Mouse (Mus musculus): ENCODE measurements at regions not wholly inside any gene's neighbourhood (a gene's known extent, or its start where the extent isn't known, plus 50 kb on each side); places are given as distances from the start of the nearest gene placed in this dataset.

DNA sequence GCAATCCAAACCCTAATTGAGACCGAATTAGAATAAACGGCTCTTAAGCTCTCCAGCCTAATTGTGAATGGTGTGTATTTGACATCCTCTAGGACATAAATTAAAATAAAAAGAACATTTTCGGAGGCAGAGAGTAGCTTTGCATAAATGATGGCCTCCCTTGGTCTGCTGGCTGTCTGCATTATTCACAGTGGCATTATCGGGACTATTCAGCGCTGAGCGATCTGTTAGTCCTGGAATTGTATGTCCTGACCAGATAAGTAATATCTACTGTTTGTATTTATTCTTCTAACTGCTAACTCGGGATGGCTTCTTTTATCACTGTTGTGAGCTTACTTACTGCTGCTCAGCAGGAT is 299.6 kb downstream of the Chl1 start:
- no peak for DNase-seq (ENCODE audit: low read depth, low spot score)

DNA sequence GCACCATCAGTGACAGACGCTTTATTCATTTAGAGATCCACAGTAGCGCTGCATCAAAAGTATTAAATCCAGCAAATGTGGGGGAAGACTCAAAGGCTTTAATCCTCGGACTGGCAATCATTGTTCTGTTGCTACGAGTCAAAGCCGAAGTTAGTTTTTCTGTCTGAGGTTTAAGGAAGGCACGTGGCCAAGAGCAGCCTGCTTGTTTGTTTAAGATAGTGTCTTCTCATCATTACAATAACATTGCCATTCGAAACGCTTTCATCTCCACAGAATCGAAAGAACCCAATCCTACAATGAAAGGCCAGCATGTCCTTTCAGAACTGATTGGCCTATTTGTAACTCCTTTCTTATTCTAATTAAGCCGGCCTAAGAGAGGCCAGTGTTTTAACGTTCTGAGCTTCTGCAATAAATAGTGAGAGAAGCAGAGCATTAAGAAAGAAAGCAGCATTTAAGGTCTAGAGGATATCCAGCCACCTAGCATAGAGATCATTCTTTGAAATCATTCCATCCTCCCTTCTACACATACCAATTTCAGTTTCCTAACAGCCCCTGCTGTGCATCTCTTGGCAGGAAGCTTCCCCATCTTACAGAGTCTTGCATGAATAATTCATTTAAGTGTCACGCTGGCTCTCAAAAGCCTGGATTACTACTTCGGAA is 300.1 kb downstream of the Chl1 start:
- DNase-seq (ENCODE audit: low read depth, low spot score), result peak; percentile 82

DNA sequence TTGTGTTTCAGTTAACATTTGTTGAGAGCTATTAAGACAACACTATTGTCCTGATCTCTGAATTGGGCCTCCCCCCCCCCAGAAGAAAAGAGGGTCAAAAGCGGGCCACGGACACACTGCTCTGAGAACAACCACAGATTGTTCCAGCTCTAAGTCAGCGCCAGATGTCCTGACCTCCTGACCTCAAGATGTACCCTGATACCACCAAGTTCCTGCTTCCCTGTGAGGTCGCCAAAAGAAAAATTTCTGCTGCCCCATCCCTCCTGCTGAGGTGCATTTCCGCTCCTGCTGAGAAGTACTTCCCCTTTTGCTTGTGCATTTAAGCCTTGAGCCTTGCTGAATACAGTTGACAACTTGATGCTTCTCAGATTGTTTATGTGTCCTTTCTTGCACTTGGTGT is 306.0 kb downstream of the Chl1 start:
- peak; percentile 71 for DNase-seq (ENCODE audit: low read depth, low spot score)

DNA sequence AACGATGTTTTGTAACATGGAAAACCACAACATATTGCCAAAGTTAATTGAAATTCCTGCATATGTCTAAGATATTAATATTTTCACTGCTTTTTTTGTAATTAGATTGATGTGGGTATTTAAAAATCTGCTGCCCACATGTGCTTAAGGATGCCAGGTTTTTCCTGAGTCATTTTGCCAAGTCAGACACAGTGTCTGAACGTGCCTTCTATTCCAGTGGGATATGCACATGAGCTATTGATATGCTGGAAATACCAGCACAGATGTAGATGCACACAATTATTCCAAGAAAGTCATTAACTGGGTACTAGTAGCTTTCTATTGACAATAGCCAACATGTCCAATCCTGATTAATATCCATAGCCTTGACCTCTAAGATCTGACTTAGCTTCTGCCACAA is 315.7 kb downstream of the Chl1 start:
- DNase-seq (ENCODE audit: low read depth, low spot score), result no peak

DNA sequence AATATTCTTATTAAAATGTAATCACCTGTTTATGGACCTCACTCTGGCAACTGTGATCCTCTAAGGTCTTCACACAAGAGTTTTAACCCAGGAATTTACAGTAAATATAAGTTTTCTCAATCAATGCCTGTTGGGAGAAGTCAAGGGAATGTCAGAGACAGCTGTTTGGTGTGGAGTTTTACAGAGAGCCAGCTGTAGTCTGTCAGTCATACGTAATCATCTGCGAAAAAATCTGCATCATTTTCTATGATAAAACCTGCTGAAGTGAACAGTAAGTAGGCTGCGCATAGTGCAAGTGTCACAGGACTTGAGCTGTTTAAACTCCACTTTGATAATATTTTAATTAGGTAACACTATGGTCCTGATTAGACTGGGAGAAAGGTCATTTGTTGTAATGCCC is 317.2 kb downstream of the Chl1 start:
- DNase-seq (ENCODE audit: low read depth, low spot score), result no peak

DNA sequence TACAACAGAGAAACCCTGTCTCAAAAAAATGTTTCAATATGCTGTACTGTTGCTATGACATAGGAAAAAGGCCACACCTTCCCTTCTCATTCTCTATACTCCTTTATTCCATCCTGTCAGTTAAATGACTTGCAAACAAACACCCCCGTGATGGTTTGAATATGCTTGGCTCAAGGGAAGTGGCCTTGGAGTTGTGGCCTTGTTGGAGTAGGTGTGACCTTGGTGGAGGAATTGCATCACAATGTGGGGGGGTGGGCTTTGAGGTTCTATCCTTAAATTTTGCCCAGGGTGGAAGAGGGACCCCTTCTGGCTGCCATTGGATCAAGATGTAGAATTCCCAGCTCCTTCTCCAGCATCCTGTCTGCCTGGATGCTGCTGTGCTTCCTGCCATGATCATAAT is 318.5 kb downstream of the Chl1 start:
- DNase-seq (ENCODE audit: low read depth, low spot score), result peak; percentile 52

DNA sequence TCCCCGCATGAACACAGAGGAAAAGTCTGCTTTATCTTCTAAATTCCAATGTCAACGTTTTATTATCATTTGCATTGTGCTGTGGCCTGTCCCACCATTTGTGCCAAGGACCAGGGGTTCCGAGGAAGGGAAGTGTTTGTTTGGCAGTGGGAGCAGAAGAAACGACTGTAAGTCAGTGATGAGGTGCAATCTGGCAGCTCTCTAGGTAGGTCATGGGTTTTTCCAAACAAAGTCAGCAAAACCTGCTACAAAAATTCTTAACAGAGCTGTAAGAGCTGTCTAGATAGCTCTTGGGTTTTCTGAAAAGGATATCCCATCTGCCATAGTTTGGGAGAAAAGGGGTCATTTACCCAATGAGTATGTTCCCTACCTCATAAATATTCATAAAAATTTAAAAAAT is 321.9 kb downstream of the Chl1 start:
- DNase-seq (ENCODE audit: low read depth, low spot score), result no peak

DNA sequence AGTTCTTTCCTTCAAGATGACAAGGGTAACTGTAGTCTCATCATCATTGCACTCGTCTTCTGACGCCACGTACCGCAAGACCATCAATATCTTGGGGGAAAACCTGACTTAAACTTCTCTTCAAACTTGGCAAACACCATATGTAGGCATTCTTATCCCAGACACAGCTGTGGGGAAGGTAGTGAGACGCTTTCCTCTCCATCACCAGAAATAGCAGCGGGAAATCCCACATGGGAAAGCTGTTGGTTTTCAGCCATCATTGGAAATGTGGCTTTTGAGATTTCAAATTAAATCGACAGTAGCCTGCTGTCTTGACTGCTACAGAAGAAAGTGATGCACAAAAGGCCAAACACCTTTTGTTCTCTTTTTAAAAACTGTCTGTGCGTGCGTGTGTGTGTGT is 322.4 kb downstream of the Chl1 start:
- no peak for DNase-seq (ENCODE audit: low read depth, low spot score)

DNA sequence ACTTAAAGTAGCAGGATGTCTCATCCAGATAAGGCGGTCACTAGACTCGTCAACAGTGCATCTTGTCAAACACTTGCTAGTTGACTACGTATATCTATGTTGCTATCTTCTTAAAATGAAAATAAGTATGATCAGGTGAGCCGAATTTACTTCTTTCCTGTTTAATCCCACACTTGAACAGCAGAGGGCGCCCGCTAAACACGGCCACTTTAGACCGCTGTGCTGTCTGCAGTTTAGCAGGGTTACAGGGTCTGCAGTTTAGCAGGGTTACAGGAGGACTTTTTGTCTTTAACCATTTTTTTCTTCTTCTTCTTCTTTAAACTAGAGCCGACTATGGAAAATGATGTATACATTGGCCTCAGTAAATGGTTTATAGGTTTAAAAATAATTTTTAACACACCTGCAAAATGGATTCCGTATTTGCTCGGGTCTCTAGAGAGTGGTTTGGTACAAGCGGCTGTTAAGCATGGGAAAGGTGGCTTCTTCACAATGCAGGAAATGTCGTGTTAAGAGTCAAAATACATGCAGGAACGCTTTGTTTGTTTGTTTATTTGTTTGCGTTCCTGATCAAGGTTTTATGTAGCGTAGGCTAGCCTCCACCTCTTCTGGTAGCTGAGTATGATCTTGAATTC is 323.2 kb downstream of the Chl1 start:
- DNase-seq (ENCODE audit: low read depth, low spot score), result peak; percentile 73

DNA sequence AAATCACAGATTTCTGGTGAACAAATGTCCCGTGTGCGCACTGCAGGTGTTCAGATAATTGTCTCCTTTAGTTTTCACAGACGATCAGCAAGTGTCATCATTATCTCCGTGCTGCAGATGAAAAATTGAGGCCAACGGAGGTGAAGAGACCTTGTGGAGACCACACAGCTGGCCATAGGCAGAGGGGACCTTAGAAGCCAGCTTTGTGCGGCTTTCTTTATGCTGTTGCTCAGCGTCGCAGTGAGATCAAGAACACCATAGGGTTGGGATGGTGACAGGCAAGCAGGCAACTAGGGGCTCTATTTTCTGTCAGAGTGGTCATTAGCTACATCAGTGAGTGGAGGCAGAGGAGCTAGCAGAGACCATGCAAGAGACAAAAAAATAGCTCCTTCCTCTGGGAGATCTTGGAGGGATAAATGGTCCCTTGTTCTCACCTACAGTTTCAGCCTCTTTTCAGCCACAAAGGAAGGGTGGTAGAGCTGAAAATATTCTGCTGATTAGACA is 324.4 kb downstream of the Chl1 start:
- no peak for DNase-seq (ENCODE audit: low read depth, low spot score)

DNA sequence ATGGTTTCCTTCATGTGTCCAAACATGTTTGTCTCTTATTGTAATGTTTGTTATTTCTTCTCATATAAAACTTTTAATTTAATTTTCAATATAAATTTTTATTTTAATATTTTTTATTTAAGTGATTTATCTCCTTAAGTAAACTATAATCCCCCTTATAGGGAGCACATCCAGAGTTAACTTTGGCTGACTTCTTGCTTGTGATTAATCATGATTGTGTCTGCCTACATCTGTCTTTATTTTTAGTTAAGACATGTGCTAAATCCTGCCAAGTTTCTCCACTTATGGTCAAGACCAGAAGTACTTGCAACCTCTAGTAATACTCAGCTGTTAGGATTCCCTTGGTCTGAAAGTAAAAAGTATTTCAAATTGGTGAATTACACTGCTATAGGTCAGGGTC is 349.4 kb downstream of the Chl1 start:
- no peak for DNase-seq (ENCODE audit: low read depth, low spot score)

DNA sequence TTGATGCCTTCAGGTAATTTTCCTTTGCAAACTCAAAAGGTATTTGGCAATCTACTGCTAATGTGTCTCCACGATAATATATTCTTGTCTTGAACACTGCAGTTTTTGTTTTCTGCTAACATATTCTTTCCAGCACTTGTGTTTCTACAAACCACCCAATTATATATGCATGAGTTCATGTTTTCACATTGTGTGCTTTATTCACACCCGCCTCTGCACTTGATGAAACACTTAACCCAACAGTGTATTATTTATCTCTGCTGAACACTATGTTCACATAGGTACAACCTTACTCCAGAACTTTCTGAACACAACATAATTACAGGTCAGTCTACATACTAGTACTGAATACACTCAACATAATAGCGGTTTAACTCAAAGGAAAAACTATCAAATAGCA is 383.1 kb downstream of the Chl1 start:
- no peak for DNase-seq (ENCODE audit: low read depth, low spot score)

DNA sequence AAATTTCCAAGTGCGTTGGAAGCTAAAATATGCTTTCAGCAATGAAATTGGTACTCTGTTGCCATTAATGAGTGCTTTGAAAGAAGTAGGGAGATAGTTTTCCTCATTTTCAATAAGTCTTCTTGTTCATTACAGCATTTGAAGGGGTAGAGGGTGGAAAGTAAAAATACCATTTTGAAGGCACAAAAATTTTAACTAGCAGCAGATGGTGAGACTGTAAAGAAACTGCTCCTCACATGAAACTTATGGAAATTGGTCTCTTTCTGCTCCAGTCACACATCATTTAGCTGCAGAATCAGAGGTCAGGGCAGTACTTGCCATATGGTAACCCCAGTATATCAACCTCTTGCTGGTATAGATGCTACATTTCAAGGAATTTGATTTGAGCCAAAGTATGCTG is 414.1 kb downstream of the Chl1 start:
- DNase-seq (ENCODE audit: low read depth, low spot score), result no peak

DNA sequence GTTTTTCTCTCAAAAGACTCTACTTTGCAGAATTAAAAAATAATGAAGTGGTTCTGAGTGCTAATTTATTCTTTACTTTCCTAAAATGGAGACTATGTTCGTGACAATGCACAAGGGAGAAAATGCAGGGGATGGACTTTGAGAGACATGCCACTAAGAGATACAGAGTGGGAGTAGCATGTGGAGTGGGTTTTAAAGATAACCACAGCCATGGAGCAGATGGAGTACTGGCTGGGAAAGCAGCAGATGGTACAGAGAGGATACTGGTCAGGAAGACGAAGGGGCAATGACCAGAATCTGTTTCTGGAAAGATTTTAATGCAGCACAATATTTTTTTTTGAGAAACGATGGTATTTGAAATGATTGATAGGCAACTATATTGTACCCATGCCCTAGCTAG is 416.7 kb downstream of the Chl1 start:
- DNase-seq (ENCODE audit: low read depth, low spot score), result no peak

DNA sequence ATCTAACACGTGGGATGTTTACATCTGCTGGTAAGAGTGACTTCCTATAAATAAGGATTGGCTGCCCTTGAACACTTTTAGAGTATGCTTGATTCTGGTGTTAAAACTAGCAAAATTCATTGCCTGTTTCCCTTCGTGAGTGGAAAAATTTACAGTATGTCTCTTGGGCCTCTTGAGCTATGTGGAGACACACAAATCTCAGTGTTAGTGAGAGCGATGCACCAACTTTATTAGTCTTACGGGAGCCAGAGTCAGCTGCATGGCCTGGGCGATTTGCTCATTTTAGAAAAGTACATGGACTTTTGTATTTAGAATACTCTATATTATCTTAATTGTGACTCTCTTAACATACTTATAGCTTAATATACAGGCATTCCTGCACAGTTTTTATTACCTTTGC is 430.0 kb downstream of the Chl1 start:
- no peak for DNase-seq (ENCODE audit: low read depth, low spot score)

DNA sequence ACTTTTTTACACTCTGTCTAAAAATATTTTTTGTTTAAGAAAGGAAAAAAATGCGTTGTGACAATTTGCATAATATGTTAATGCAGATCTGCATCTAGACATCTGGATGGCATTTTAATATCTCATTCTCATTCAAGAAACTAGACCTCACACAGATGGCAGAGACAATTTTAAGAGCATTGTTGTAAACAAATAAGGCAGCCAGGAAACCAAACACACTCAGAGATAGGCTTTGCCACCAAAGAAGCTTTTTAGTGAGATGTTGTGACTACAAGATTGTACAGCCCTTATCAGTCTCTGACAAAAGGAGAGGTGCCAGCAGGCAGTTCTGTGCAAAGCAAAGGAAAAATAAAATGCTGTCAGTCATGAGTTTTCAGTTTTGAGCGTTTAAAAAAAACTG is 434.0 kb downstream of the Chl1 start:
- DNase-seq (ENCODE audit: low read depth, low spot score), result no peak

DNA sequence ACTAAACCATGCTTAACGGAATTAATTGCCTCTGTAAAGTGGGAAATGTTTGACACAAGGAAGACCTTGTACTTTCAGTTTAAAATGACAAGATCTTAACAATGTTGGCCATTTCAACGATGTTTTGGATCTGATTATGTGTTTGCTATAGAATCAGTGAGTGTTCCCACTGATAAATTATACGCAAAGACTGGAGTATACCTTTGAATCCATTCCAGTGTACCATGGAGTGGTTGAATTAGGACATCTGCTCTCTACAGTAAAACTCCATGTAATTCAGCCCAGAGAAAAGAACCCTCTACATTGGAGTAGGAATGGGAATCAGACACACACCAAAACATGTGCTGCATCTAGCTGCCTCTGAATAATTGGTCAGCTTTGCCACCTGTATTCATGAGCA is 437.1 kb downstream of the Chl1 start:
- DNase-seq (ENCODE audit: low read depth, low spot score), result no peak

DNA sequence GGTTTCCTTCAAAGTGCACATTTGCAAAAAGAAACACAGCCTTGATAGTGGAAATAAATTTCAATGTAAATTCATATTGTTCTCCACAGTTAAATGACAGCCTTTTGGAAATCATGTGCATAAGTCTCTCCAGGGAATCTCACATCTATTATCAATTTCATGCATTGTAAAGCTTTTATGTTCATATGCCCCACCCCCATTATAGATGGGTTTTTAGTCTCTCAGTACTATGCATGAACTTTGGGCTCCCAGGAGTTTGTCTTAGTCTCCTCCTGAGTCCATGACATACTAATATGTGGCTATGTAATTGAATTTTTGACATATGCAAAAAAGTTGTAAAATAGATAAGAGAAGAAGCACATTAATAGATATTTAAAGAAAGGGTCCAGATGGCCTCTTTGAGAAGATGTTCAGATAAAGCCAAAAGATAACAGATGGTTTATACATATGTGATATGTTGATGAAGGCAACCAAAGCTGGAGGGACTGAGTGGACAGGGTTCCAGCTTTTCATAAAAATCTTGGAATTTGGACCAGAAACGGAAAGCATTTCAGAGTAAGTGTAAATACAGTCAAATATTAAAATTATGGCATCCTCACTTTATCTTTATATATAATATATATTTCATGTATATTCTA is 442.9 kb downstream of the Chl1 start:
- DNase-seq (ENCODE audit: low read depth, low spot score), result no peak

DNA sequence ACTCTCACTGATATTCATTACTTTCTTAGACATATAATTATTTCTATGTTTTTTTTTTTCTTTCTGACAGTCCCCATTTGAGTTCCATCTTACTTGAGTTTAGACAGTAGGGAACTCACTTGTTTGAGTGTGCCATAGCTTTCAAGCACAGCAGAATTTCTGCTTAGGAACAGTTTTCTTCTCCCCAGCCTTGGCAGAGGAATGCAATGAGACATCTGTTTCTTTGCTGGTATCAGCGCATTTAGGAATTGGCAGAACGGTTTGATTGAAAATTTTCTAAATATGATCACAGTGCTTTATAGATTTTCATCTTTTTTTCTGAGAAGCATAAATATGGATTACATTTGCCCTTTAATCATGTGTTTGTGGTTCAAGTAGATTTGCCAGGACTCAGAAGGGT is 448.6 kb downstream of the Chl1 start:
- no peak for DNase-seq (ENCODE audit: low read depth, low spot score)

DNA sequence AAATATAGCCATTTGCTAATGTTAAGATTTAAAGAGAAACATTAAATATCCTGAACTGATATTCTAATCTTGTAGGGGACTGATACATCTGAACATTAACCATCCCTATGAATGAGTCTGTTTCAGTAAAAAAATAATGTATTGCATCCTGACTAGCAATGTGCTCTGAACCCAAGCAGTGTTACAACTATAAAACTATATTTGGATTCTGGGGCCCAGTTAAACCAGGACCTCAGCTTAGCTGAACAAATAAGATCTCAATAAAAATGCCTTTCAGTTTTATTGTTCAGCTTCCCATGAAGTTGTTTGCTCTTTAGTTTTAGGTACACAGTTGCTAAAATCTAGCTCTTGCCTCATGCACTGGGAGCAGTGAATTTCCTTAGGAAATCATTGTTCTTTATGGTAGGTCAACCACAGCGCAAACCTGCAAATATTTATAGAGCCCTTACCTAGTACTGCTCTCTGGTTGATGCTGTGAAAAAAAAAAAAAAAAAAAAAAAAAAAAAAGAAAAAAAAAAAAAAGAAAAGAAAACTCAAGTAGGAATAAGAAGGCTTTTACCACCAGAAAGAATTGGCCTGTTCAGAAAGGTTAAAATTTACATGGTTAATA is 457.5 kb downstream of the Chl1 start:
- no peak for DNase-seq (ENCODE audit: low read depth, low spot score)

DNA sequence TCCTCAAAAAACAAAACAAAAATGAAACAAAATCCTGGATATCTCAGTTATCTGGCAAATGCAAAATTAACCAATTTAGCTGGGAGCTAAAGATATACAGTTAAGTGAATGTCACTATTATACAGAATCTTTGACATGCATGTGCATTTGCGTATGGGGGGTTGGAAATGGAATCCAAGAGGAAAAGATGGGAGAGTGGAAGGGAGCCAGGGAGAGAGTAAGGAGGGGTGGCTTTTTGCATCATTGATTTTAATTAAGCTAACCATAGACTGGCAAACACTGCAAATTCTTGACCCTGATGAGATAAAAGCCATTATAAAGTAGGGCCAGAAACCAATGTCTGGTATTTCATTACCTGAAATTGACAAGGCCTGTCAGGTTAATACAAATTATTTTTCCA is 488.8 kb downstream of the Chl1 start:
- no peak for DNase-seq (ENCODE audit: low read depth, low spot score)

DNA sequence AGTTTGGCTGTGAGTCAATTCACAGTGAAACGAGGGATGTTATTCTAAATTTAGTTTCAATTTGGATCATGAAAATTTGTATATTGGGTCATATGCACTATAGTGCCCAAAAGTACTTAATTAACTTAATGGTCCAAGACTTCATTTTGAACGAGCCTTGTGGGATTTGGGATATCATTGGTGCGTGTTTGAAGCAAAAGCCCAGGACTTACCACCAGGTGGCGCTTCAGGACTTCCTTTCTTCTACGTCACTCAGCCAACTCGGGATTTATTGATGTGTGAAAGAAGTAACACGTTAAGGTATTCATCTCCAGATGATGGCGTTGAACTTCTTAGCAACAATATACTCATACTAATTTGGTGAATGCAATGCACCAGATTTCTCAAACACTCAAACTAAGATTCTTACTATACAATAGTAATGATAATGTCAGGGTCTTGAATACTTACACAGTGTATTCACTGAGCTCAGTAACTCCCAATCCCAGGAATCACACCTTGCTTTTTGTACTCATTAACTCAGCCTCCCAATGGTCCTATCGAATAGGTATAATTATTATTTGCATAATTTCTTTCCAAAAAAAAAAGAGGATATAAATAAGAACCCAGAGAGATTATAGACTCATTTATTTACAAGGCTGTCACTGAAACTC is 464.0 kb upstream of the Cntn6 start:
- DNase-seq (ENCODE audit: low read depth, low spot score), result peak; percentile 75

Measured in ES-CJ7 (cell line).